Mouse (Mus musculus): ENCODE results near the gene Pole. TPM values are rescaled to one million over a fixed set of nuclear protein-coding genes. Genes with fewer than 3 reads are reported as not detected.

Gene Pole
- total and polyA plus RNA-seq, 2 experiments from 2014 or later = 3.6 to 6.7 TPM

GRCm38 (mm10) chr5:110274846-110275245 is 11.3 kb upstream of the Pole start:
- Histone ChIP-seq H3K9ac (no peak overlapping the region), H3K27me3 (ENCODE audit: insufficient read depth, low read length) (no peaks in the 10 kb centered on the region), H3K9me3 (ENCODE audit: low read length) (no peaks in the 10 kb centered on the region), H3K4me2 (ENCODE audit: low read depth) (no peak overlapping the region), H3K4me1 (ENCODE audit: insufficient read depth) (no peaks in the 10 kb centered on the region), H3K36me3 (ENCODE audit: insufficient read depth) (no peaks in the 10 kb centered on the region), H3K27ac (ENCODE audit: low read depth, low read length) (no peak overlapping the region), H3K4me3 (ENCODE audit: low read depth, low read length) (no peak overlapping the region)
- no peak for DNase-seq
- 69% methylated on average over 2 of the region's 2 CpGs for WGBS
- ATAC-seq = no peak
- TF ChIP-seq CTCF (IDR thresholded peaks at IDR 0.05; ENCODE audit: low read depth) = no peak

- DNase-seq (no peak), ATAC-seq (no peak)
- no peak overlapping the region for H3K27ac ChIP-seq (ENCODE audit: low read depth, low read length)
- WGBS = 77% methylated on average over 2 of the region's 2 CpGs
- H3K27me3 ChIP-seq (ENCODE audit: insufficient read depth, low read length) = no peaks in the 10 kb centered on the region
- H3K4me2 ChIP-seq (ENCODE audit: low read depth) = no peak overlapping the region
- no peak overlapping the region for H3K9ac ChIP-seq
- no peaks in the 10 kb centered on the region for H3K36me3 ChIP-seq (ENCODE audit: insufficient read depth)
- no peak overlapping the region for H3K4me3 ChIP-seq (ENCODE audit: low read depth, low read length)
- no peaks in the 10 kb centered on the region for H3K9me3 ChIP-seq (ENCODE audit: low read length)
- no peak for TF ChIP-seq CTCF (IDR thresholded peaks at IDR 0.05; ENCODE audit: low read depth)
- no peaks in the 10 kb centered on the region for H3K4me1 ChIP-seq (ENCODE audit: insufficient read depth)
These were observed 9.7 kb upstream of the Pole start for GRCm38 (mm10) chr5:110276391-110276790.

- WGBS = 96% methylated on average over 1 of the region's 1 CpGs
- Histone ChIP-seq H3K36me3 (ENCODE audit: insufficient read depth) (no peaks in the 10 kb centered on the region), H3K9me3 (ENCODE audit: low read length) (no peaks in the 10 kb centered on the region), H3K4me3 (ENCODE audit: low read depth, low read length) (no peak overlapping the region), H3K9ac (no peak overlapping the region), H3K4me2 (ENCODE audit: low read depth) (no peak overlapping the region), H3K4me1 (ENCODE audit: insufficient read depth) (no peaks in the 10 kb centered on the region), H3K27ac (ENCODE audit: low read depth, low read length) (no peak overlapping the region), H3K27me3 (ENCODE audit: insufficient read depth, low read length) (no peaks in the 10 kb centered on the region)
- no peak for TF ChIP-seq CTCF (IDR thresholded peaks at IDR 0.05; ENCODE audit: low read depth)
- ATAC-seq = no peak; the same call in 1 of the 2 replicates
- no peak for DNase-seq
These were observed 9.2 kb upstream of the Pole start for GRCm38 (mm10) chr5:110276910-110277309.

GRCm38 (mm10) chr5:110281984-110282383 is 4.1 kb upstream of the Pole start:
- no peak for ATAC-seq
- Histone ChIP-seq H3K27me3 (ENCODE audit: insufficient read depth, low read length) (peaks cover 8% of the 10 kb centered on the region; the same call in 1 of the 2 replicates), H3K9ac (no peak overlapping the region), H3K9me3 (ENCODE audit: low read length) (no peaks in the 10 kb centered on the region), H3K27ac (ENCODE audit: low read depth, low read length) (no peak overlapping the region), H3K4me1 (ENCODE audit: insufficient read depth) (0 out of 2 replicates have a peak, but pooled peaks cover 2% of the 10 kb centered on the region), H3K36me3 (ENCODE audit: insufficient read depth) (no peaks in the 10 kb centered on the region), H3K4me2 (ENCODE audit: low read depth) (no peak overlapping the region), H3K4me3 (ENCODE audit: low read depth, low read length) (no peak overlapping the region)
- no peak for DNase-seq
- no peak for TF ChIP-seq CTCF (IDR thresholded peaks at IDR 0.05; ENCODE audit: low read depth)
- 87% methylated on average over 2 of the region's 2 CpGs for WGBS

GRCm38 (mm10) chr5:110284536-110284935 is 1.6 kb upstream of the Pole start:
- WGBS = 9% methylated on average over 4 of the region's 4 CpGs
- H3K4me1 ChIP-seq (ENCODE audit: insufficient read depth) = 0 out of 2 replicates have a peak, but pooled peaks cover 2% of the 10 kb centered on the region
- DNase-seq = peak; percentile 52
- no peaks in the 10 kb centered on the region for H3K9me3 ChIP-seq (ENCODE audit: low read length)
- no peak overlapping the region for H3K4me2 ChIP-seq (ENCODE audit: low read depth)
- TF ChIP-seq CTCF (IDR thresholded peaks at IDR 0.05; ENCODE audit: low read depth) = peak; percentile 70
- no peak overlapping the region for H3K9ac ChIP-seq
- no peak overlapping the region for H3K4me3 ChIP-seq (ENCODE audit: low read depth, low read length)
- no peaks in the 10 kb centered on the region for H3K36me3 ChIP-seq (ENCODE audit: insufficient read depth)
- H3K27me3 ChIP-seq (ENCODE audit: insufficient read depth, low read length) = peaks cover 8% of the 10 kb centered on the region; the same call in 1 of the 2 replicates
- no peak for ATAC-seq
- H3K27ac ChIP-seq (ENCODE audit: low read depth, low read length) = no peak overlapping the region

- H3K27me3 ChIP-seq (ENCODE audit: insufficient read depth, low read length) = peaks cover 8% of the 10 kb centered on the region; the same call in 1 of the 2 replicates
- ATAC-seq = no peak
- H3K9ac ChIP-seq = peak overlapping the region; percentile 69; the same call in 1 of the 2 replicates
- H3K27ac ChIP-seq (ENCODE audit: low read depth, low read length) = no peak overlapping the region
- no peaks in the 10 kb centered on the region for H3K36me3 ChIP-seq (ENCODE audit: insufficient read depth)
- TF ChIP-seq CTCF (IDR thresholded peaks at IDR 0.05; ENCODE audit: low read depth) = no peak
- H3K9me3 ChIP-seq (ENCODE audit: low read length) = no peaks in the 10 kb centered on the region
- 13% methylated on average over 15 of the region's 15 CpGs for WGBS
- DNase-seq = no peak
- H3K4me1 ChIP-seq (ENCODE audit: insufficient read depth) = 0 out of 2 replicates have a peak, but pooled peaks cover 2% of the 10 kb centered on the region
- peak overlapping the region; percentile 81; the same call in 1 of the 2 replicates for H3K4me3 ChIP-seq (ENCODE audit: low read depth, low read length)
- H3K4me2 ChIP-seq (ENCODE audit: low read depth) = peak overlapping the region; percentile 90
These were observed 950 bp upstream of the Pole start for GRCm38 (mm10) chr5:110285156-110285555.

- Histone ChIP-seq H3K27ac (ENCODE audit: low read depth, low read length) (no peak overlapping the region), H3K4me2 (ENCODE audit: low read depth) (peak overlapping the region; percentile 90)
- TF ChIP-seq CTCF (IDR thresholded peaks at IDR 0.05; ENCODE audit: low read depth) = no peak
These were observed 459 bp downstream of the Pole start for GRCm38 (mm10) chr5:110286446-110287083.

More at GRCm38 (mm10) chr5:110286446-110287083, 459 bp downstream of the Pole start:
- Histone ChIP-seq H3K4me3 (ENCODE audit: low read depth, low read length) (peak overlapping the region; percentile 81), H3K9me3 (ENCODE audit: low read length) (no peaks in the 10 kb centered on the region), H3K4me1 (ENCODE audit: insufficient read depth) (0 out of 2 replicates have a peak, but pooled peaks cover 2% of the 10 kb centered on the region), H3K27me3 (ENCODE audit: insufficient read depth, low read length) (peaks cover 8% of the 10 kb centered on the region; the same call in 1 of the 2 replicates), H3K9ac (peak overlapping the region; percentile 69), H3K36me3 (ENCODE audit: insufficient read depth) (no peaks in the 10 kb centered on the region)
- ATAC-seq (peak; percentile 58), DNase-seq (no peak)
- 1% methylated on average over 30 of the region's 31 CpGs for WGBS

Measured in forebrain, postnatal 0 days (tissue).